Mouse (Mus musculus): ENCODE measurements around the gene Gm19426.

DNA sequence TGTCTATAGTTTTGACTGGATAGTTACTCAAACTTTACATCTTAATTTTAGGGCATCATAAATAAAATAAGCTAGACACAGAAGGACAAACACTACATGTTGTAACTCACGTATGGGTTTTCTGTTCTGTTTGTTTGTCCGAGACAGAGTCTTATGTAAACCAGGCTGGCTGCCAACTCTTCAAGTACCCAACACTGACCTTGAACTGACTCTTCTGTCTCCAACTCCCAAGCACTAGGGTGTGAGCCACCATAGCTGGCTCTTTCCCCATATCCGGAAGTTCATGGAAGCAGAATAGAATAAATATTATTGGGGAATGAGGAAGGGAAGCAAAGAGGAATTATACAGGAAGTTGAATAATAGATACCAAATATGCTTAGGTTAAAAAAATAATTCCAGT, 49.1 kb upstream of the Gm19426 start:
- TF ChIP-seq CTCF (IDR thresholded peaks at IDR 0.05; ENCODE audit: extremely low read depth, insufficient read length, insufficient replicate concordance, low read depth, low read length) (no peak), POLR2A (IDR thresholded peaks at IDR 0.05; ENCODE audit: low read depth, low read length) (no peak)

All from small intestine, adult 2 months (tissue).